Mouse (Mus musculus): ENCODE data around the gene Taldo1.

DNA sequence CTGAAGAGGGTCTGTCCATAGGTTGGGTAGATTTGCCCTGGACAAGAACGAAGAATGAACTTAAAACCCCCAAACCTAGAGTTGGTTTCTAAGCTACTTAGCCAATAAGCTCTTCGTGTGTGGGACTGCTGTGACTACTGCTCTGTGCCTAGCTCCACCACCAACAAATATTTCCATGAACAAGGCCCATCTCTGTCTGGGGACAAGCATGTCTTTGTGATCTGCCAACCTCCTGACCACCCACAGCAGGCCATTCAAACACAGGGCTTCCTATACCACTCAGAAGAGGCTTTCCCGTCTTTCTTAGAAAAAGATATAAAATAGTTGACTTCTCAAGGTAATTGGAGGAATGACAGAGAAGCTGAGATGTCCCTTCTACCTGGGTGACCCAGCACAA lies 27.0 kb upstream of the Taldo1 start:
- TF ChIP-seq CTCF (IDR thresholded peaks at IDR 0.05; ENCODE audit: borderline replicate concordance, extremely low read depth, insufficient read depth, insufficient read length) (no peak), POLR2A (IDR thresholded peaks at IDR 0.05; ENCODE audit: borderline replicate concordance, extremely low read depth, insufficient read depth, insufficient read length, poor library complexity, severe bottlenecking) (no peak)

Data from brain, embryonic 14.5 days (tissue).